Mouse (Mus musculus) Muller cell, postnatal 12 days (primary cell): ENCODE data around the gene Naa11.

Experiments
- DNase-seq: peaks from one replicate; pipeline ENCODE4 v3.0.0-alpha.2; 2015; ENCODE audit errors: inconsistent ontology term

The Naa11 gene

DNA sequence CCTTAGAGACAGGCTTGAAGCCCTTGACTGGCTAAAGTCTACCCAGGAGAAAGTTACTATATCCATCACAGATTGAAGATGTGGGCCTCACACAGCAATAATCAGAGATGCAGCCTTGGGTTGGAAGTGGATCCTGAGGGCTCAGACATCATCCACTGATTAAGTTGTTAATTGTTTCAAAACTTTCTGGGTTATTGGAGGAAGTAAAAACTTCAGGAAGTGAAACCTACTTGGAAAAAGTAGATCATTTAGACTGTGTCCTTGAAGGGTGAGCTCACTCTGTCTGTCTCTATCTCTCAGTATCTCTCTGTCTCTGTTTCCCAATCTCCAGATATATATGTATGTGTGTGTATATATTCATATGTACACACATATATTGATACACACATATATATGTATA lies 47.0 kb downstream of the Naa11 start:
- no peak for DNase-seq

GRCm38 (mm10) chr5:97344144-97344543 lies 48.0 kb downstream of the Naa11 start:
- no peak for DNase-seq

DNA sequence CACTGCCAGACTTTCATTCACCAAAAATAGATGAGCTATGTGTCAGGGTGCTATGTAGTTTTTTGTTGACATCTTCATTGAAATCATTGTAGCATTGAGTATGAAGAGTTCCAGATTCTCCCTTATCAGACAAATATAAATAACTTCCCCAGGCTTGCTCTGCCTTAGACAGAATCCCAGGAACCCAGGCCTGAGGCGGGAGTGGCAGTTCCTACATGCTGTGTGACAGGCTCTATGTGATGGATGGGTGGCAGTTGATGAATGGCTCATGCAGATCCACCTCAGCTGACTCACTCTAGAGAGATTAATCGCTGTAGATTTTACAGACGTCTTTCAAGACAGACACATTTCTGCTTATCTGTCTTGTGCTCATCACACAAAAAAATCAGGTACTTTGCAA lies 57.4 kb downstream of the Naa11 start:
- DNase-seq, result no peak
